Mouse (Mus musculus) small intestine, adult 2 months (tissue): Measurements from ENCODE around the gene Tctn3. TPM values are rescaled to one million over a fixed set of nuclear protein-coding genes. Genes with fewer than 3 reads are reported as not detected.

ENCODE experiments used
- H3K27ac ChIP-seq: fragments of 200-500 bp; 2 replicates; pipeline ENCODE4 v1.5.1; 2012; ENCODE audit warnings: low read depth, low read length, control low read depth, inconsistent platforms; ENCODE audit not compliant: insufficient read depth
- H3K27me3 ChIP-seq: fragments of 200-500 bp; 2 replicates; pipeline ENCODE4 v1.6.1; 2012; ENCODE audit warnings: mild to moderate bottlenecking, moderate library complexity, low read length, inconsistent platforms; ENCODE audit not compliant: control insufficient read depth, insufficient read depth
- H3K36me3 ChIP-seq: fragments of 200-500 bp; 2 replicates; pipeline ENCODE4 v1.6.1; 2012; ENCODE audit warnings: mild to moderate bottlenecking, low read length, control low read depth, inconsistent platforms; ENCODE audit not compliant: control insufficient read depth, insufficient read depth
- H3K4me1 ChIP-seq: fragments of 200-500 bp; 2 replicates; pipeline ENCODE4 v1.6.1; 2012; ENCODE audit warnings: low read length, inconsistent platforms, mixed read lengths; ENCODE audit not compliant: control insufficient read depth, insufficient read depth, insufficient read length
- H3K4me3 ChIP-seq: fragments of 200-500 bp; 2 replicates; pipeline ENCODE4 v1.5.1; 2012; ENCODE audit warnings: low read depth, mild to moderate bottlenecking, control low read depth, inconsistent platforms, low read length, moderate library complexity
- CTCF ChIP-seq: fragments of 200-500 bp; IDR thresholded peaks from 2 replicates; pipeline ENCODE4 v1.5.1; 2012; ENCODE audit warnings: low read depth, mild to moderate bottlenecking, control low read depth, inconsistent platforms, low read length, moderate library complexity, mixed read lengths; ENCODE audit not compliant: insufficient replicate concordance, insufficient read length; ENCODE audit errors: extremely low read depth
- POLR2A ChIP-seq: fragments of 200-500 bp; IDR thresholded peaks from 2 replicates; pipeline ENCODE4 v1.6.1; 2012; ENCODE audit warnings: low read depth, mild to moderate bottlenecking, control low read depth, inconsistent platforms, low read length, moderate library complexity
- WGBS: fragments of 180-500 bp; shearing (Covaris S2); methylation state at CpG from one replicate; pipeline ENCODE4 v1.1.7; 2018; 5-methylcytosine and 5-hydroxymethylcytosine counted together
- polyA plus RNA-seq: library from polyadenylated mRNA; depleted of rRNA; stranded (reverse); fragments of >200 nt; gene quantifications from 2 replicates; pipeline ENCODE4 v1.2.3, GENCODE M21; 2012; rRNA removed

Gene Tctn3
- 3.7 and 4.0 TPM in 2 replicates for polyA plus RNA-seq

GRCm38 (mm10) chr19:40611830-40612506 lies at the start of gene Tctn3, which contains the start of gene Entpd1:
Tctn3 (minus strand) TSS chr19:40612233.
Entpd1 (plus strand) TSS chr19:40612366.
- peaks cover 5% of the 10 kb centered on the region; the same call in 1 of the 2 replicates for H3K4me1 ChIP-seq
- WGBS = under 1% methylated on average over 45 of the region's 45 CpGs
- H3K4me3 ChIP-seq = peak within 1 kb of the TSS; percentile 71
- TF ChIP-seq POLR2A = no peak
- peak; percentile 87 for TF ChIP-seq CTCF
- H3K27ac ChIP-seq = no peak within 1 kb of the TSS
- H3K36me3 ChIP-seq = peaks cover 13% of the 10 kb centered on the region
- no peaks in the 10 kb centered on the region for H3K27me3 ChIP-seq

GRCm38 (mm10) chr19:40661108-40661507 lies 49.1 kb upstream of the Tctn3 start:
- Histone ChIP-seq H3K4me3 (no peak overlapping the region; the same call in 1 of the 2 replicates), H3K36me3 (no peaks in the 10 kb centered on the region), H3K4me1 (peaks cover 4% of the 10 kb centered on the region; the same call in 1 of the 2 replicates), H3K27ac (peak overlapping the region; percentile 83), H3K27me3 (no peaks in the 10 kb centered on the region)
- TF ChIP-seq POLR2A (no peak), CTCF (no peak)
- 62% methylated on average over 2 of the region's 2 CpGs for WGBS

- whole genome bisulfite sequencing = 45% methylated on average over 9 of the region's 9 CpGs
- H3K36me3 ChIP-seq = no peaks in the 10 kb centered on the region
- H3K27ac ChIP-seq = peak overlapping the region; percentile 83
- peaks cover 4% of the 10 kb centered on the region; the same call in 1 of the 2 replicates for H3K4me1 ChIP-seq
- peak overlapping the region; percentile 62 for H3K4me3 ChIP-seq
- TF ChIP-seq CTCF (no peak), POLR2A (no peak)
- no peaks in the 10 kb centered on the region for H3K27me3 ChIP-seq
These were observed 48.5 kb upstream of the Tctn3 start for GRCm38 (mm10) chr19:40660510-40660909.

- peak overlapping the region; percentile 83 for H3K27ac ChIP-seq
These were observed 47.8 kb upstream of the Tctn3 start for GRCm38 (mm10) chr19:40659651-40660478.

GRCm38 (mm10) chr19:40658935-40659334 lies 46.9 kb upstream of the Tctn3 start:
- 44% methylated on average over 5 of the region's 5 CpGs for WGBS

More at GRCm38 (mm10) chr19:40659651-40660478, 47.8 kb upstream of the Tctn3 start:
- WGBS = 16% methylated on average over 16 of the region's 16 CpGs
- H3K27me3 ChIP-seq = no peaks in the 10 kb centered on the region
- peaks cover 4% of the 10 kb centered on the region; the same call in 1 of the 2 replicates for H3K4me1 ChIP-seq
- H3K36me3 ChIP-seq = no peaks in the 10 kb centered on the region
- H3K4me3 ChIP-seq = peak overlapping the region; percentile 62
- TF ChIP-seq POLR2A (no peak), CTCF (no peak)

GRCm38 (mm10) chr19:40658281-40658680 lies 46.2 kb upstream of the Tctn3 start:
- Histone ChIP-seq H3K4me3 (no peak overlapping the region), H3K27ac (peak overlapping the region; percentile 27; the same call in 1 of the 2 replicates), H3K4me1 (peaks cover 4% of the 10 kb centered on the region; the same call in 1 of the 2 replicates), H3K27me3 (no peaks in the 10 kb centered on the region), H3K36me3 (no peaks in the 10 kb centered on the region)
- WGBS = 40% methylated on average over 6 of the region's 6 CpGs
- TF ChIP-seq CTCF = no peak
- TF ChIP-seq POLR2A = no peak

More at GRCm38 (mm10) chr19:40658935-40659334, 46.9 kb upstream of the Tctn3 start:
- Histone ChIP-seq H3K36me3 (no peaks in the 10 kb centered on the region), H3K4me1 (peaks cover 4% of the 10 kb centered on the region; the same call in 1 of the 2 replicates), H3K27ac (peak overlapping the region; percentile 27), H3K27me3 (no peaks in the 10 kb centered on the region), H3K4me3 (no peak overlapping the region)
- TF ChIP-seq POLR2A = no peak
- TF ChIP-seq CTCF = no peak
